10 mouse cellular contexts compared by ENCODE assay signal in the genomic region with DNA sequence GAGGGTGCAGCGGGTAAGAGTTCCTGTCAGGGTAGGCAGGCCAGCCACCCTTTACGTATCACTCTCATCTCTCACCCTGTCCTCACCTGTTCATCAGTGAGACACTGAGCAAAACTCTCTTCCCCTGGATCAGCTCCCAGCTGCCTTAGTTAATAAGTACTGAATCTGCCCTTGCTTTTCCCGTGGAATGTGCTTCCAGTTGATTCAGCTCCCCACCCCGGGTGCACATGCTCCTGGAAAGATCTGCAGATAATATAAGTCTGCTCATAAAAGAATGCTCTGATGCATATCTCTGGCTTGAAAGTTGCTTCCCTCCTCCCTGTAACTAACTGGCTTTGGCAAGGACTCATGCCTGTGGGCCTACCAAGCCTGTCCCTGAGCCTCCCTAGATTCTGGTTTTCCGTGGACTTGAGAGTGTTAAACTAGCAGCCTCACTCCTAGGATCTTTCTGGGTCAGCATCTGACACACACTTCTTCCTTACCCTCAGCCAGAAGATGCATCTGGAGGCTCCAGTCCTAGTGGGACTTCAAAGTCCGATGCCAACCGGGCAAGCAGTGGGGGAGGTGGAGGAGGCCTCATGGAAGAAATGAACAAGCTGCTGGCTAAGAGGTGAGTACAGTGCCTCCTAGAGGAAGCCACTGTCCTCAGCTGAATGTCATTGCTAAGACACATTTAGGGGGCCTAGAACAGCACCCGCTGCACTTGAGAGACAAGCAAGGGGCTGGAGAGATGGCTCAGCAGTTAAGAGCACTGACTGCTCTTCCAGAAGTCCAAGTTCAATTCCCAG. TPM values are rescaled to one million over a fixed set of nuclear protein-coding genes. Genes with fewer than 3 reads are reported as not detected.
A peak's percentile ranks its signal among the peaks of the same experiment; 100 is the strongest.
DNase-seq lines count a peak whose midpoint lies in the region; ATAC-seq lines count a peak whose summit lies in the region.
"Had no signal": no experiment of that assay in that cellular context is flagged by ENCODE, and none has a peak within 500 bp of the region (broad histone marks: within the 10 kb centered on the region; RNA-seq: fewer than 3 reads in every experiment).

No protein-coding gene starts in this region.

- H3K27me3 ChIP-seq in heart, embryonic 14.5 days (ENCODE audit: control insufficient read depth, insufficient read depth, low read length): no peaks in the 10 kb centered on the region
- H3K27me3 ChIP-seq in embryonic facial prominence, embryonic 15.5 days: no peaks in the 10 kb centered on the region

- no peak overlapping the region for H3K4me3 ChIP-seq in heart, embryonic 14.5 days (ENCODE audit: control insufficient read depth in 1 of 2, insufficient read depth in 1 of 2, low read depth in 1 of 2, low read length in 2 of 2)
- no peak overlapping the region for H3K4me3 ChIP-seq in embryonic facial prominence, embryonic 15.5 days (replicated peaks)

- H3K36me3 ChIP-seq in heart, embryonic 14.5 days (ENCODE audit: control insufficient read depth, insufficient read depth, low read length): peaks cover 64% of the 10 kb centered on the region
- H3K36me3 ChIP-seq in embryonic facial prominence, embryonic 15.5 days: peaks cover 65% of the 10 kb centered on the region

- intact Hi-C loops in heart, postnatal 25 days (cut with DNase I): no loop called here

- H3K4me1 ChIP-seq in heart, embryonic 14.5 days (ENCODE audit: control insufficient read depth in 2 of 2, insufficient read depth in 2 of 2, low read length in 2 of 2): peaks cover 4 to 5% of the 10 kb centered on the region in 2 experiments; a peak in 2 of 4 replicates
- H3K4me1 ChIP-seq in embryonic facial prominence, embryonic 15.5 days: no peaks in the 10 kb centered on the region

- ATAC-seq in heart, embryonic 14.5 days (ENCODE audit: insufficient number of reproducible peaks, insufficient read depth, low FRiP score, low read depth): peak; percentile 15; the same call in 1 of the 2 replicates
- 0 out of 2 replicates have a peak, but pooled peaks have one; percentile 20 for ATAC-seq in embryonic facial prominence, embryonic 15.5 days (ENCODE audit: insufficient number of reproducible peaks, low FRiP score, low TSS enrichment, low read depth)
- no peak for ATAC-seq in megakaryocyte progenitor cell, adult 5-6 weeks (replicated peaks; ENCODE audit: poor library complexity)
- ATAC-seq: forebrain, embryonic 14.5 days had no signal

- H3K4me2 ChIP-seq in heart, embryonic 14.5 days (ENCODE audit: low read length): no peak overlapping the region
- no peak overlapping the region for H3K4me2 ChIP-seq in embryonic facial prominence, embryonic 15.5 days (replicated peaks)

- WGBS in heart, embryonic 14.5 days: 76% methylated on average over 8 of the region's 8 CpGs
- 69% methylated on average over 8 of the region's 8 CpGs for WGBS in embryonic facial prominence, embryonic 15.5 days

- H3K9me3 ChIP-seq in heart, embryonic 14.5 days (ENCODE audit: control insufficient read depth, low read length): no peaks in the 10 kb centered on the region
- H3K9me3 ChIP-seq in embryonic facial prominence, embryonic 15.5 days (replicated peaks): no peaks in the 10 kb centered on the region

- H3K9ac ChIP-seq in heart, embryonic 14.5 days (ENCODE audit: low read length): no peak overlapping the region
- H3K9ac ChIP-seq in embryonic facial prominence, embryonic 15.5 days: no peak overlapping the region

- DNase-seq in heart, postnatal 25 days (ENCODE audit: low spot score): no peak
- DNase-seq in ES-CJ7 (ENCODE audit: low read depth, low spot score): peak; percentile 40
- peak; percentile 78 to 85 for DNase-seq in kidney, postnatal 25 days
- DNase-seq in spleen, postnatal 14 days (ENCODE audit: low spot score in 2 of 2): no peak
- DNase-seq in ovary, adult 18-20 months (ENCODE audit: low spot score): no peak

- H3K27ac ChIP-seq in heart, embryonic 14.5 days (replicated peaks in 1 of 2; ENCODE audit: control insufficient read depth in 1 of 2, insufficient read depth in 1 of 2, low read depth in 2 of 2, low read length in 2 of 2): no peak overlapping the region
- no peak overlapping the region for H3K27ac ChIP-seq in embryonic facial prominence, embryonic 15.5 days (replicated peaks)

RNA-seq across cellular contexts. Expression of gene Degs2, which starts 26.3 kb away (rescaled TPM):
- polyA plus RNA-seq in heart, embryonic 14.5 days (2014; fragmentation: Nextera tagmentation; extraction: Ambion mirVana): 0.72 and 0.93 TPM in 2 replicates
- under 1 TPM; 0.56 to 0.62 TPM for total RNA-seq in heart, postnatal 25 days (2021)
- 1.2 and 1.9 TPM in 2 replicates for polyA plus RNA-seq in embryonic facial prominence, embryonic 15.5 days (2015; fragmentation: Nextera tagmentation; extraction: Ambion mirVana)
- total RNA-seq in megakaryocyte progenitor cell, adult 5-6 weeks (2015): 1.2 TPM in 1 of 2 replicates, not detected in the other
- 0.79 and 1.1 TPM in 2 replicates for total RNA-seq in megakaryocyte progenitor cell, adult 5-6 weeks (2017)
- total RNA-seq: hematopoietic stem cell, adult 5-6 weeks had no signal

Comparison
In these comparisons a context has a peak if more than half of its experiments do, and no peak if none do; other contexts are left out.
1. DNase-seq: peak in ES-CJ7 (single experiment) and kidney, postnatal 25 days (2 of 2); none in heart, postnatal 25 days (single experiment), spleen, postnatal 14 days (0 of 2) and ovary, adult 18-20 months (single experiment).